ENCODE assay signal across 17 mouse cellular contexts in the genomic region with DNA sequence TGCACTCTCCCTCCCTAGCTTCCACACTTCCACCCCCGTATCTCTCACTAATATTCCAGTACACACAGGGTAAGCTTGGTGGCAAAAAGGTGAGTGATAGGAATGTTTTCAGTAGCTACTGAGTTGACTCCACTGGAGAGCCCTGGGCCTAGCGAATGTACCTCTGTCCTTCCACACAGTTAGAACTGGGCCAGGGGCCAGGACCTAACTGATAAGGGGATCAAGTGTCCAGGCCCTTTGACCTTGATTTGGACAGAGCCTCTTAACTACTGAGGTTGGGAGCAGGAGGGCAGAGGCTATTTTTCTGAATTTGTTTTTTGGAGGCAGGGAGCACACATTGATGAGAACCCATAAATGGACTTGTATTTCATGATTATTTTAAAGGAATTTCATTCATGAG. TPM values are rescaled to one million over a fixed set of nuclear protein-coding genes. Genes with fewer than 3 reads are reported as not detected.
DNase-seq lines count a peak whose midpoint lies in the region; ATAC-seq lines count a peak whose summit lies in the region.
"Had no signal": no experiment of that assay in that cellular context is flagged by ENCODE, and none has a peak within 500 bp of the region (broad histone marks: within the 10 kb centered on the region; RNA-seq: fewer than 3 reads in every experiment).

No protein-coding gene starts in this region.

- H3K9me3 ChIP-seq in heart, embryonic 11.5 days (replicated peaks; ENCODE audit: control insufficient read depth, low read length): no peaks in the 10 kb centered on the region
- H3K9me3 ChIP-seq in liver, embryonic 16.5 days (replicated peaks; ENCODE audit: control insufficient read depth, low read length): no peaks in the 10 kb centered on the region
- H3K9me3 ChIP-seq: embryonic facial prominence, embryonic 12.5 days; hindbrain, embryonic 10.5 days; limb, embryonic 15.5 days had no signal

- H3K4me1 ChIP-seq in heart, embryonic 11.5 days (ENCODE audit: control insufficient read depth, insufficient read depth, low read length): peaks cover 13% of the 10 kb centered on the region
- H3K4me1 ChIP-seq in liver, embryonic 16.5 days (ENCODE audit: control insufficient read depth, low read depth, low read length): peaks cover 19% of the 10 kb centered on the region

- no peaks in the 10 kb centered on the region for H3K27me3 ChIP-seq in heart, embryonic 11.5 days (ENCODE audit: control insufficient read depth, insufficient read depth, low read length)
- H3K27me3 ChIP-seq in liver, embryonic 16.5 days (ENCODE audit: control insufficient read depth, insufficient read depth, low read depth, low read length): no peaks in the 10 kb centered on the region
- H3K27me3 ChIP-seq: embryonic facial prominence, embryonic 12.5 days; limb, embryonic 15.5 days had no signal

- DNase-seq in heart, adult 18-20 months: peak; percentile 56 to 61
- DNase-seq in adipocyte (ENCODE audit: low spot score): peak; percentile 54
- peak; percentile 66 for DNase-seq in kidney, adult 9 months
- no peak for DNase-seq in layer of hippocampus, postnatal 10 days (ENCODE audit: low spot score in 2 of 2)
- no peak for DNase-seq in MN1 (ENCODE audit: low spot score)
- DNase-seq in left cerebral cortex, adult 9 months (ENCODE audit: low spot score in 2 of 2): no peak
- DNase-seq: retina, postnatal 1 day had no signal

- 59% methylated on average over 2 of the region's 2 CpGs for WGBS in heart, embryonic 11.5 days (ENCODE audit: insufficient replicate concordance)
- WGBS in liver, embryonic 16.5 days (ENCODE audit: insufficient replicate concordance): 63% methylated on average over 2 of the region's 2 CpGs

- peaks cover 10% of the 10 kb centered on the region for H3K36me3 ChIP-seq in heart, embryonic 11.5 days (ENCODE audit: control insufficient read depth, insufficient read depth, low read length)
- no peaks in the 10 kb centered on the region for H3K36me3 ChIP-seq in liver, embryonic 16.5 days (ENCODE audit: control insufficient read depth, insufficient read depth)
- H3K36me3 ChIP-seq: embryonic facial prominence, embryonic 12.5 days had no signal

- no peak overlapping the region for H3K4me2 ChIP-seq in heart, embryonic 11.5 days
- H3K4me2 ChIP-seq in liver, embryonic 16.5 days (ENCODE audit: low read depth, low read length): no peak overlapping the region
- H3K4me2 ChIP-seq: midbrain, embryonic 11.5 days had no signal

- ATAC-seq in heart, embryonic 11.5 days (replicated peaks; ENCODE audit: insufficient number of reproducible peaks, low FRiP score, low TSS enrichment): no peak
- ATAC-seq in liver, embryonic 16.5 days (ENCODE audit: low read depth): peak; percentile 45
- ATAC-seq: forebrain, embryonic 14.5 days had no signal

- no peak overlapping the region for H3K4me3 ChIP-seq in heart, embryonic 11.5 days (ENCODE audit: low read depth, low read length)
- H3K4me3 ChIP-seq in liver, embryonic 16.5 days (ENCODE audit: low read depth, low read length): no peak overlapping the region
- H3K4me3 ChIP-seq: left cerebral cortex, adult 2 months had no signal

- H3K27ac ChIP-seq in heart, embryonic 11.5 days (ENCODE audit: low read depth, low read length): no peak overlapping the region
- peak overlapping the region; percentile 90 for H3K27ac ChIP-seq in liver, embryonic 16.5 days (ENCODE audit: low read length)
- H3K27ac ChIP-seq: left cerebral cortex, adult 2 months had no signal

- H3K9ac ChIP-seq in heart, embryonic 11.5 days (ENCODE audit: low read depth, low read length): no peak overlapping the region
- no peak overlapping the region for H3K9ac ChIP-seq in liver, embryonic 16.5 days (ENCODE audit: low read depth, low read length)
- H3K9ac ChIP-seq: embryonic facial prominence, embryonic 12.5 days; limb, embryonic 15.5 days had no signal

RNA-seq across cellular contexts. Expression of gene Apoa2, which starts 1.1 kb away (rescaled TPM):
- 1 to 10 TPM; 2.0 to 2.7 TPM for total RNA-seq in heart, adult 18-20 months (2021)
- 13.6 and 55.4 TPM in 2 replicates for polyA plus RNA-seq in heart, embryonic 11.5 days (2014; fragmentation: Nextera tagmentation; extraction: Ambion mirVana)
- 8,709 and 8,864 TPM in 2 replicates for polyA plus RNA-seq in liver, embryonic 16.5 days (2015; fragmentation: Nextera tagmentation; extraction: Ambion mirVana)
- 1 to 10 TPM; 2.1 to 4.6 TPM for total RNA-seq in layer of hippocampus, postnatal 10 days (2021)

RNA-seq across cellular contexts. Expression of gene Tomm40l, which starts 1.5 kb away (rescaled TPM):
- total RNA-seq in heart, adult 18-20 months (2021): 10 to 100 TPM; 89.6 to 92.9 TPM
- polyA plus RNA-seq in heart, embryonic 11.5 days (2014; fragmentation: Nextera tagmentation; extraction: Ambion mirVana): 44.1 and 53.2 TPM in 2 replicates
- polyA plus RNA-seq in liver, embryonic 16.5 days (2015; fragmentation: Nextera tagmentation; extraction: Ambion mirVana): 11.8 and 14.9 TPM in 2 replicates
- total RNA-seq in layer of hippocampus, postnatal 10 days (2021): 10 to 100 TPM; 65.5 to 66.3 TPM

RNA-seq across cellular contexts. Expression of gene Nr1i3, which starts 10.0 kb away (rescaled TPM):
- total RNA-seq in heart, adult 18-20 months (2021): not detected
- polyA plus RNA-seq in heart, embryonic 11.5 days (2014; fragmentation: Nextera tagmentation; extraction: Ambion mirVana): 0.11 and 0.19 TPM in 2 replicates
- 2.2 and 2.4 TPM in 2 replicates for polyA plus RNA-seq in liver, embryonic 16.5 days (2015; fragmentation: Nextera tagmentation; extraction: Ambion mirVana)
- not detected for total RNA-seq in layer of hippocampus, postnatal 10 days (2021)
- polyA plus RNA-seq: neural tube, embryonic 11.5 days had no signal

RNA-seq across cellular contexts. Expression of gene Fcer1g, which starts 10.4 kb away (rescaled TPM):
- 10 to 100 TPM; 10.2 to 13.4 TPM for total RNA-seq in heart, adult 18-20 months (2021)
- 12.1 and 18.4 TPM in 2 replicates for polyA plus RNA-seq in heart, embryonic 11.5 days (2014; fragmentation: Nextera tagmentation; extraction: Ambion mirVana)
- 111 and 128 TPM in 2 replicates for polyA plus RNA-seq in liver, embryonic 16.5 days (2015; fragmentation: Nextera tagmentation; extraction: Ambion mirVana)
- 10 to 100 TPM; 15.2 to 16.7 TPM for total RNA-seq in layer of hippocampus, postnatal 10 days (2021)

RNA-seq across cellular contexts. Expression of gene Adamts4, which starts 26.4 kb away (rescaled TPM):
- 1 to 10 TPM in 1 of 2 experiments, under 1 TPM in 1; 0.57 to 1.2 TPM for total RNA-seq in heart, adult 18-20 months (2021)
- polyA plus RNA-seq in heart, embryonic 11.5 days (2014; fragmentation: Nextera tagmentation; extraction: Ambion mirVana): 1.5 and 1.7 TPM in 2 replicates
- polyA plus RNA-seq in liver, embryonic 16.5 days (2015; fragmentation: Nextera tagmentation; extraction: Ambion mirVana): 0.48 and 0.64 TPM in 2 replicates
- total RNA-seq in layer of hippocampus, postnatal 10 days (2021): 1 to 10 TPM; 5.6 to 7.1 TPM
- total RNA-seq: granulocyte monocyte progenitor cell, adult 5-6 weeks had no signal

Comparison
In these comparisons a context has a peak if more than half of its experiments do, and no peak if none do; other contexts are left out.
1. DNase-seq: peak in heart, adult 18-20 months (2 of 2), adipocyte (single experiment) and kidney, adult 9 months (single experiment); none in layer of hippocampus, postnatal 10 days (0 of 2), MN1 (single experiment) and left cerebral cortex, adult 9 months (0 of 2).